Mouse (Mus musculus) hematopoietic stem cell, adult 5-6 weeks (primary cell): ENCODE data around the gene Ksr1. TPM values are rescaled to one million over a fixed set of nuclear protein-coding genes. Genes with fewer than 3 reads are reported as not detected.
"Not testable (repeated sequence)": the region's sequence is repeated elsewhere in the genome, so short reads cannot be mapped to it uniquely, and the experiment has no call there.

Experiments used
- ATAC-seq, 2 experiments: fragments of 125-278 bp in 1 of 2; replicated peaks in 1 of 2; 2 replicates each; pipeline ENCODE4 v1.8.0; 2016 to 2017; ENCODE audit warnings: inconsistent platforms in 2 of 2, mild to moderate bottlenecking in 2 of 2, moderate number of reproducible peaks in 2 of 2, low read depth in 1 of 2, moderate TSS enrichment in 1 of 2; ENCODE audit not compliant: low FRiP score in 2 of 2, poor library complexity in 2 of 2, severe bottlenecking in 2 of 2, insufficient read depth in 1 of 2, low TSS enrichment in 1 of 2
- total RNA-seq: library from RNA; stranded (forward); fragments of 172-1452, 232-1000 nt; gene quantifications from 2 replicates; pipeline ENCODE4 v1.2.3, GENCODE M21; 2017

Ksr1 gene
- total RNA-seq, 1 experiment from 2014 or later = 15.1 TPM

GRCm38 (mm10) chr11:79018954-79019704, 127.1 kb downstream of the Ksr1 start:
- peak in 1 of 2 experiments; percentile 17; a peak in 1 of 4 replicates for ATAC-seq

GRCm38 (mm10) chr11:79017161-79017606, 129.0 kb downstream of the Ksr1 start:
- peak; percentile 7 to 24; a peak in 1 of 4 replicates for ATAC-seq

GRCm38 (mm10) chr11:79016236-79016635, 130.0 kb downstream of the Ksr1 start:
- no peak for ATAC-seq

- ATAC-seq = no peak
These were observed 130.5 kb downstream of the Ksr1 start for GRCm38 (mm10) chr11:79015660-79016215.

GRCm38 (mm10) chr11:79014602-79015325, 131.4 kb downstream of the Ksr1 start:
- no peak for ATAC-seq

- no peak for ATAC-seq
These were observed 132.4 kb downstream of the Ksr1 start for GRCm38 (mm10) chr11:79013806-79014205.

GRCm38 (mm10) chr11:79013056-79013455, 133.2 kb downstream of the Ksr1 start:
- ATAC-seq = no peak

- ATAC-seq = no peak
These were observed 133.7 kb downstream of the Ksr1 start for GRCm38 (mm10) chr11:79012529-79012928.

- no peak for ATAC-seq
These were observed 137.3 kb downstream of the Ksr1 start for GRCm38 (mm10) chr11:79008891-79009290.

- no peak for ATAC-seq
These were observed 138.0 kb downstream of the Ksr1 start for GRCm38 (mm10) chr11:79008007-79008775.

GRCm38 (mm10) chr11:79007356-79007755, 138.9 kb downstream of the Ksr1 start:
- ATAC-seq = not testable (repeated sequence)

GRCm38 (mm10) chr11:79006417-79006816, 139.8 kb downstream of the Ksr1 start:
- ATAC-seq = no peak

GRCm38 (mm10) chr11:79005578-79006394, 140.4 kb downstream of the Ksr1 start:
- no peak for ATAC-seq

GRCm38 (mm10) chr11:79003769-79004638, 142.2 kb downstream of the Ksr1 start:
- ATAC-seq = no peak

- ATAC-seq = peak; percentile 83 to 87
These were observed 143.0 kb downstream of the Ksr1 start for GRCm38 (mm10) chr11:79003053-79003768.
